Mouse (Mus musculus): ENCODE measurements at regions not wholly inside any gene's neighbourhood (a gene's known extent, or its start where the extent isn't known, plus 50 kb on each side); places are given as distances from the start of the nearest gene placed in this dataset.
A peak's percentile ranks its signal among the peaks of the same experiment; 100 is the strongest.

- peaks cover 18% of the 10 kb centered on the region for H3K27me3 ChIP-seq (ENCODE audit: insufficient read depth, low read length)
- H3K4me1 ChIP-seq (ENCODE audit: insufficient read depth, low read length), result peaks cover 13% of the 10 kb centered on the region; the same call in 1 of the 2 replicates
- H3K9ac ChIP-seq (replicated peaks; ENCODE audit: low read length), result no peak overlapping the region
- H3K4me3 ChIP-seq (ENCODE audit: low read length), result no peak overlapping the region
- H3K9me3 ChIP-seq (ENCODE audit: low read length), result no peaks in the 10 kb centered on the region
- no peak for ATAC-seq (ENCODE audit: low FRiP score, low TSS enrichment)
- no peak overlapping the region for H3K4me2 ChIP-seq (replicated peaks; ENCODE audit: low read depth, low read length)
- no peaks in the 10 kb centered on the region for H3K36me3 ChIP-seq (ENCODE audit: insufficient read depth, low read length)
- no peak overlapping the region for H3K27ac ChIP-seq (ENCODE audit: low read length)
- whole genome bisulfite sequencing, result 52% methylated on average over 10 of the region's 10 CpGs
Observed at GRCm38 (mm10) chr13:55899501-55900189, 63.7 kb upstream of the Pitx1 start.

- H3K27ac ChIP-seq (ENCODE audit: low read length), result no peak overlapping the region
- H3K4me1 ChIP-seq (ENCODE audit: insufficient read depth, low read length), result peaks cover 13% of the 10 kb centered on the region; the same call in 1 of the 2 replicates
- peaks cover 25% of the 10 kb centered on the region for H3K27me3 ChIP-seq (ENCODE audit: insufficient read depth, low read length)
- no peak overlapping the region for H3K4me2 ChIP-seq (replicated peaks; ENCODE audit: low read depth, low read length)
- no peaks in the 10 kb centered on the region for H3K9me3 ChIP-seq (ENCODE audit: low read length)
- no peak for ATAC-seq (ENCODE audit: low FRiP score, low TSS enrichment)
- H3K36me3 ChIP-seq (ENCODE audit: insufficient read depth, low read length), result no peaks in the 10 kb centered on the region
- 34% methylated on average over 8 of the region's 8 CpGs for WGBS
- H3K9ac ChIP-seq (replicated peaks; ENCODE audit: low read length), result 0 out of 2 replicates have a peak overlapping the region, but pooled peaks have one; percentile 19
- no peak overlapping the region for H3K4me3 ChIP-seq (ENCODE audit: low read length)
Observed at GRCm38 (mm10) chr13:55898999-55899398, 63.0 kb upstream of the Pitx1 start.

- peaks cover 13% of the 10 kb centered on the region; the same call in 1 of the 2 replicates for H3K4me1 ChIP-seq (ENCODE audit: insufficient read depth, low read length)
- no peak overlapping the region for H3K4me3 ChIP-seq (ENCODE audit: low read length)
- H3K27ac ChIP-seq (ENCODE audit: low read length), result no peak overlapping the region
- H3K27me3 ChIP-seq (ENCODE audit: insufficient read depth, low read length), result peaks cover 25% of the 10 kb centered on the region
- H3K9me3 ChIP-seq (ENCODE audit: low read length), result no peaks in the 10 kb centered on the region
- ATAC-seq (ENCODE audit: low FRiP score, low TSS enrichment), result no peak
- 67% methylated on average over 17 of the region's 17 CpGs for WGBS
- no peak overlapping the region for H3K4me2 ChIP-seq (replicated peaks; ENCODE audit: low read depth, low read length)
- 0 out of 2 replicates have a peak overlapping the region, but pooled peaks have one; percentile 19 for H3K9ac ChIP-seq (replicated peaks; ENCODE audit: low read length)
- H3K36me3 ChIP-seq (ENCODE audit: insufficient read depth, low read length), result no peaks in the 10 kb centered on the region
Observed at GRCm38 (mm10) chr13:55898257-55898950, 62.4 kb upstream of the Pitx1 start.

GRCm38 (mm10) chr13:55895505-55895904 is 59.5 kb upstream of the Pitx1 start:
- WGBS, result 79% methylated on average over 5 of the region's 5 CpGs

GRCm38 (mm10) chr13:55893154-55894018 is 57.4 kb upstream of the Pitx1 start:
- no peak overlapping the region for H3K4me3 ChIP-seq (ENCODE audit: low read length)
- peaks cover 23% of the 10 kb centered on the region; the same call in 1 of the 2 replicates for H3K27me3 ChIP-seq (ENCODE audit: insufficient read depth, low read length)
- H3K9me3 ChIP-seq (ENCODE audit: low read length), result 0 out of 2 replicates have a peak, but pooled peaks cover 4% of the 10 kb centered on the region
- no peak for ATAC-seq (ENCODE audit: low FRiP score, low TSS enrichment)
- WGBS, result 62% methylated on average over 24 of the region's 25 CpGs
- H3K4me1 ChIP-seq (ENCODE audit: insufficient read depth, low read length), result peaks cover 2% of the 10 kb centered on the region; the same call in 1 of the 2 replicates
- H3K9ac ChIP-seq (replicated peaks; ENCODE audit: low read length), result no peak overlapping the region
- no peak overlapping the region for H3K27ac ChIP-seq (ENCODE audit: low read length)
- no peaks in the 10 kb centered on the region for H3K36me3 ChIP-seq (ENCODE audit: insufficient read depth, low read length)
- H3K4me2 ChIP-seq (replicated peaks; ENCODE audit: low read depth, low read length), result no peak overlapping the region

More at GRCm38 (mm10) chr13:55895505-55895904, 59.5 kb upstream of the Pitx1 start:
- no peak overlapping the region for H3K4me3 ChIP-seq (ENCODE audit: low read length)
- H3K27ac ChIP-seq (ENCODE audit: low read length), result no peak overlapping the region
- peaks cover 13% of the 10 kb centered on the region; the same call in 1 of the 2 replicates for H3K4me1 ChIP-seq (ENCODE audit: insufficient read depth, low read length)
- no peak overlapping the region for H3K4me2 ChIP-seq (replicated peaks; ENCODE audit: low read depth, low read length)
- H3K27me3 ChIP-seq (ENCODE audit: insufficient read depth, low read length), result peaks cover 28% of the 10 kb centered on the region; the same call in 1 of the 2 replicates
- H3K9me3 ChIP-seq (ENCODE audit: low read length), result no peaks in the 10 kb centered on the region
- H3K36me3 ChIP-seq (ENCODE audit: insufficient read depth, low read length), result no peaks in the 10 kb centered on the region
- no peak for ATAC-seq (ENCODE audit: low FRiP score, low TSS enrichment)
- no peak overlapping the region for H3K9ac ChIP-seq (replicated peaks; ENCODE audit: low read length)

- H3K4me1 ChIP-seq (ENCODE audit: insufficient read depth, low read length), result no peaks in the 10 kb centered on the region
- no peaks in the 10 kb centered on the region for H3K36me3 ChIP-seq (ENCODE audit: insufficient read depth, low read length)
- H3K4me3 ChIP-seq (ENCODE audit: low read length), result no peak overlapping the region
- no peak for ATAC-seq (ENCODE audit: low FRiP score, low TSS enrichment)
- no peak overlapping the region for H3K4me2 ChIP-seq (replicated peaks; ENCODE audit: low read depth, low read length)
- 90% methylated on average over 3 of the region's 3 CpGs for WGBS
- no peak overlapping the region for H3K27ac ChIP-seq (ENCODE audit: low read length)
- H3K9me3 ChIP-seq (ENCODE audit: low read length), result 0 out of 2 replicates have a peak, but pooled peaks cover 4% of the 10 kb centered on the region
- H3K27me3 ChIP-seq (ENCODE audit: insufficient read depth, low read length), result peaks cover 19% of the 10 kb centered on the region; the same call in 1 of the 2 replicates
- H3K9ac ChIP-seq (replicated peaks; ENCODE audit: low read length), result no peak overlapping the region
Observed at GRCm38 (mm10) chr13:55892250-55892649, 56.3 kb upstream of the Pitx1 start.

GRCm38 (mm10) chr13:55887099-55887736 is 51.2 kb upstream of the Pitx1 start:
- Histone ChIP-seq H3K9ac (replicated peaks; ENCODE audit: low read length) (no peak overlapping the region), H3K36me3 (ENCODE audit: insufficient read depth, low read length) (no peaks in the 10 kb centered on the region), H3K4me1 (ENCODE audit: insufficient read depth, low read length) (no peaks in the 10 kb centered on the region), H3K27ac (ENCODE audit: low read length) (no peak overlapping the region), H3K4me3 (ENCODE audit: low read length) (no peak overlapping the region), H3K27me3 (ENCODE audit: insufficient read depth, low read length) (peaks cover 4% of the 10 kb centered on the region; the same call in 1 of the 2 replicates), H3K4me2 (replicated peaks; ENCODE audit: low read depth, low read length) (no peak overlapping the region), H3K9me3 (ENCODE audit: low read length) (0 out of 2 replicates have a peak, but pooled peaks cover 4% of the 10 kb centered on the region)
- no peak for ATAC-seq (ENCODE audit: low FRiP score, low TSS enrichment)
- WGBS, result 90% methylated on average over 13 of the region's 13 CpGs

Measured in kidney, embryonic 16.5 days (tissue).